Mouse (Mus musculus): ENCODE results near the gene Trappc6a.

Gene Trappc6a

DNA sequence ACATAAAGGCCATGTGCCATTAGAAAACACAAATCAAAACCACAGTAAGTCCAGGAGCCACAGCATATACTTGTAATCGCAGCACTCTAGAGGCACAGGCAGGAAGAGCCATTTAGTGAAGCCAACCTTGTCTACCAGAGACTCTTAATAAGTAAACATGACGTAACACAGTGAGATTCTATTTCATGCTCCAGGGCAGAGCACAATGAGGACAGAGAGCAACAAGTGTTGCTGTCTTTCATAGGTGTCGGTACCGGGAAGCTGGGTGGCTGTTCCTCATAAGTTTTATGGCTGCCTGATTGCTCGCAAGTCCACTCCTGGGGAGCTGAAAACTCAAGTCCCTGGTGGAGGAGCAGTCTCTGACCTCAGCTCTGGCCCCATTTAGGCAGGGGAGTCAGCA is 43.4 kb downstream of the Trappc6a start:
- in situ Hi-C loops (cut with MboI; ENCODE audit: low pct_unique_long_range_greater_than_20kb in 1 of 2, low sequenced_read_pairs in 2 of 2, unreplicated experiment in 1 of 2) = no loop called here

DNA sequence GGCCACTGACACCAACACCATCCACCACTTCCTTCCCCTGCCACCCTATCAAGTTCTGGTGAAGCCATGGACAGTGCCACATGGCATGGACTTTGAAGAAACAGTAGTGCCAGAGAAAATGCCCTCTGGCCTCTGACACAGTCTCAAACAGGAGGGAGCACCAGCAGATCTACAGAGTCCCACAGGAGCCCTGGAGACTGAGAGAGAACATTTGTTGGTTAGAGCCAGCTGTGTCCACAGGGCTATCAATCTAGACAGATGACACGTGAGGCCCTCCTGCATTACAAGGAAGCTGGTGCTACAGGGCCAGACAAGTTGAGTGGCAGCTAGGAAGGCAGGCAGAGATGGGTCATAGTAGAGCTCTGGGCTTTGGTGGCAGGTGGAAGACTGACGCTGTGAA is 44.2 kb downstream of the Trappc6a start:
- in situ Hi-C loops (cut with MboI; ENCODE audit: low pct_unique_long_range_greater_than_20kb in 1 of 2, low sequenced_read_pairs in 2 of 2, unreplicated experiment in 1 of 2) = no loop called here

DNA sequence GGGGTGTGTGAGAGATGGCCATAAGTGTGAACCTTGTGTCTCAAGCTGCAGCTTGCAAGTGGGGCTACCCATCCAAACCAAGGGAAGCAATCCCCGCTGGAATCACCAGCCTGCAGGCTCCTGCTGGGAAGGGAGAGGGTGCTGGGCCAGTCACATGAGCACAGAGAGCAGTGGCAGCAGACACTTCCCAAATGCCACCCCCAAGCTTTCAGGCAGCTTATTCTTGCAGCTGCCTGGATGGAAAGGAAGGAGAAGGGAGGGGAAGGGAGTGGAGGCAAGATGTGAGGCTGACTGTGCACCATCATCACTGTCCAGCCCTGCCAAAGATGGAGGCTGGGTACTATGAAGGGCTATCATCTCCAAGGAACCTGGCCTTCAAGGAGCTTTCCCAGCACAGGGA is 46.0 kb downstream of the Trappc6a start:
- in situ Hi-C loops (cut with MboI; ENCODE audit: low pct_unique_long_range_greater_than_20kb in 1 of 2, low sequenced_read_pairs in 2 of 2, unreplicated experiment in 1 of 2) = no loop called here

DNA sequence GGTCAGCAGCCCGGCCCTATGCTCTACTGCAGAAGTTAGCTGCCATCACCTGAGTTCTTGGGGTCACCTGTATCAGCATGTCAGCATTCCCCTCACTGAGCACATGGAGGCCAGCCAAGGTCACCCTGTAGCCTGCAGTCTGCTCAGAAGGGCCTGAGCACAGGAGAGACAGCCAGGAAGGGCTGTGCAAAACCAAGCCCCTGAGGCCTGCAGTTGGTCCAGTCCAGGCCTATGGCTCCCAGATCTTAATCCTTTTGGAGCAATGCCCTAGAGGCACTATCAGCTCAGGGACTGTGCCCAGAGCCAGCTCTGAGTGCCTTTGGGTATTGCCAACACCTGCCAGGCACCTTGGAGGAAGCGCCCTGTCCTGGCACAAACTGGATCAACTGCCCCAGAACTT is 48.9 kb downstream of the Trappc6a start:
- in situ Hi-C loops (cut with MboI; ENCODE audit: low pct_unique_long_range_greater_than_20kb in 1 of 2, low sequenced_read_pairs in 2 of 2, unreplicated experiment in 1 of 2) = no loop called here

DNA sequence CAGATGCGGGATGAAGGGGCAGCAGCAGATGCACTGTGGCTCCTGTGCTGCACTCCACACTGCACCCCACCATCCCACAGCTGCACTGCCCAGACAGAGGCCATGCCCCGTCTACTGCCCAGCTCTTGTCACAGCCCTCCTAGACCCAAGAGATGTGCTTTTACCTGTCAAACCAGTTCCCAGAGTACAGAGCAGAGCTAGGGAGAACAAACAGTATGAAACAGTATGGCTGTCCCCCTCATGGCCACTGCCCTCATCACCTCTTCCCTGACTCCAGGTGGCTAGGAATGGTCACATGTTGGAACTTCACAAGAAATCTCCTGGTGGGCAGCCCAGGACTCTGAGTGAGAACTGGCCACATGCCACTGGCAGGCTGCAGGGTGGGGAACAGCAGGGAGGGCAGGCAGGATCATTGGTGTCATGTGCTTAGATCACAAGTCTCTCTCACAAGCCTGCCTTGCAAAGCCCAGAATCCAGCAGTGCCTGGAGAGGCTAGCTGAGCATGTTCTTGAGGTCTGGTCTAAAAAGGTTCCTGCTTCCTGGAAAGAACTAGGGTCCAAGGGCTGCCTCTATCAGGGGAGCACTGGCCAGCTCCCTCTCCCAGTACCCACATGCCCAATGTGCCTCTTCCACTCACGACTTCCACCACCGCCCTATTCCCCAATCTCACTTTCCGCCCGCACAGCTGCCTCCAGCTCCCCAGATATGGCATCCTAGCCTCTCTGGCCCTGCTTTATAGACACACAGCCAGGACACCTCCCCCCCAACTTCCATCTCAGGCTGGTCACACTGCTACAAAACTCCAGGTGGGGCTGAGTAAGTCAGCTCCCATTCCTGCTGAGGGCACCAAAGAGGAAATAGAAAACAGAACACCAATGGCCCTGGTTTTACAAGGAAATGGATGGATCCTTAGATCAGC is 50.0 kb downstream of the Trappc6a start:
- in situ Hi-C loops (cut with MboI; ENCODE audit: low pct_unique_long_range_greater_than_20kb in 1 of 2, low sequenced_read_pairs in 2 of 2, unreplicated experiment in 1 of 2) = no loop called here

DNA sequence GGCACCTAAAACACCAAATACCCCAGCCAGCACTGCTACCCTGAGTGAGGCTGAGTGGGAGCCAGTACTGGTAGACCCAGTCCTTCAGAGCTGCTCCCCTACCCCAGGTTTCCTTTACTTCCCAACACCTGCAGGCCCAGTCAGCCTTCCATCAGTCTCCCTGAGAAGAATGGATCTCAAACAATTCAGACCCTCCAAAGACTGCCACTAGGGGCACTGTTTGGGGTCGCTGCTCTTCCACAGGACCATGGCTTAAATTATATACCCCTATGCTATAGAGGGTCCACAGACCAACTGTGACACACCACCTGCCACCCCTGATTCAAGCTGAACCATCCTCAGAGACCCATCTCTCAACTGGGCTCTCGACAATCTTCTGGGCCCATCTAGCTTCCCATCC is 50.8 kb downstream of the Trappc6a start:
- in situ Hi-C loops (cut with MboI; ENCODE audit: low pct_unique_long_range_greater_than_20kb in 1 of 2, low sequenced_read_pairs in 2 of 2, unreplicated experiment in 1 of 2) = no loop called here

DNA sequence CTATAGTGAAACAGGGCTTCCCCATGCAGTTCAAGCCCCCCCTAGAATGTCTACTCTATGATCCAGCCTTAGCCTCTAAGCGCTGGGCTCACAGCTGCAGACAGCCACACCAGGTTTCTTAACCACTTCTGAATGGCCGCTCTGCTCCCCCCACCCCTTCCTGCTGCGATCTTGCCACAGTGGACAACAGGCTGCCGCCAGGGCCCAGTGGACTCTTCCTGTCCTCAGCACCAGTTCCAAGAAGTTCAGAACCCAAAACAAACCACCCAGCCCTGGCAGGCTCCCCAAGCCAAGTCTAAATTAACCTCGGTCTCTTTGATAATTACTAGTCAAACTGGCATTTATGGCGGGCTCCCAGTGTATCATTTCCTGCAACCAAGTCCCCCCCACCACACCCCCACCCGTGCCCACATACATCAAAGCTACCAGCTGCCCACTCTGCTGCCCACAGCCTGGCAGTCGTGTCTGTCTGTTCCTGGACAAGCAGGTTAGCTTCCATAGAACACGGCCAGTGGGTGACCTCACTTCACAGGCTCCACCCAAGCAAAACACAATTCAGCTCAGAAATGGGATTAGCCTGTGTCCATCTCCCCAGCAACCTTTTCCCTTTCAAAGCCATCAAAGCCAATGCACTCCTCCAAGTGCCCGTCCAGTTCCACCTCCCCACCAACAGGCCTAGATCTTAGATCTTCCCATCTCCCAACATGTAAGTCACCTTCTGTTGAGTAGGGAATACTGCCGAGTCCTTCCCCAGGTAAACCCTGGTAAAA is 52.5 kb downstream of the Trappc6a start:
- in situ Hi-C loops (cut with MboI; ENCODE audit: low pct_unique_long_range_greater_than_20kb in 1 of 2, low sequenced_read_pairs in 2 of 2, unreplicated experiment in 1 of 2) = no loop called here

DNA sequence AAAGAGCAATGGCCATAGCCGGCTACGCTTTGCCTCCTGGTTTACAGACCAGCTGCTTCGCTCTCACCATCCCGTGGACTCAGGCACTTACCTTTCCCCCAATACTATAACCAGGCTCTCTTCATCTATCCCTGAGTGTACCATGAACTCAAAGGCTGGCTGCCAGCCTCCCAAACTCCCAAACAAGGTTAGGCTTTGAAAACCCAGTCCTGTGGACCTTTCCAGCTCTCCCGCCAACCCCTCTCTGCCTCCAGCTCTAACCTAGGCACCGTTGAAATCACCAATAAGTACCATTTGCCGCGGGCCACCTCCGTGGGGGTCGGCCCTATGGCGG is 53.2 kb downstream of the Trappc6a start:
- in situ Hi-C loops (cut with MboI; ENCODE audit: low pct_unique_long_range_greater_than_20kb in 1 of 2, low sequenced_read_pairs in 2 of 2, unreplicated experiment in 1 of 2) = no loop called here

DNA sequence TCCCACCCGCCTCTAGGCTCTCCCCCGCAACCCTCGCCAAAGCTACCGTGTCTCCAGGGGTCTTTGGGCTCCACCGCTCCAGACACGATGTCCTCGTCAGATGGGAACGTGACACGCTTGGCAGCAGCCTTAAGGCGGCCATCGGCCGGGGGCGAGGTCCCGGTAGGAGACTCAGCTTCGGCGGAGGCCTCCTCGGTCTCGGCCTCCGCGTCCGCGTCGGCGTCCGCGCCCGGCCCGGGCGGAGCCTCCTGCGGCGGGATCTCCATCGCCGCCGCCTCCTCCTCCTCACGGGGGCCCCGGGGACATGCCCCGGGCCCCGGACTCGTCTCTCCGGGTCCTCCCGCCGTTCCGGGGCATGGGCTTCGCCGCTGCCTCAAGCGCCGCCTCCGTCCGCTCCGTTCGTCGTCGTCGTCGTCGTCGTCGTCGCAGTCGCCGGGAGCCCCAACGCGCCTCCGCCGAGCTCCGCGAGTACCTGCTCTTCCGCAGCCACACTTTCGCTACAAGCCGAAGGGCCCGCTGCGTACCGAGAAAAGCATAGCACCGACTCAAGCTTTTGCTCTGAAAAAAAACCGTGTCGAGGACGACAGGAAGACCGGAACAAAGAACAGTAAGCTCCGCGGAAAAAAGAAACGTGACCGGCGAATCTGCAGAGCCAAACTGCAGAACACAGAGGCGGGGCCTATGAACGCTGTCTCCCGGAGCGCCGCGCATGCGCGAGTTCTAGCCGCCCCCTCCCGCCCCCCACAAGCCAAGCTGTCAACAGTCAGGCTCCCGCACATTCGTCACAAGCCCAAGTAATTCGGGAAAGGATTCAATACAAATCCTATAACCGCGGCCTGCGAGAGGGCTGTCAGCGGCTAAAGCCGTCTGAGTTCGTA is 53.8 kb downstream of the Trappc6a start:
- in situ Hi-C loops (cut with MboI; ENCODE audit: low pct_unique_long_range_greater_than_20kb in 1 of 2, low sequenced_read_pairs in 2 of 2, unreplicated experiment in 1 of 2) = no loop called here

DNA sequence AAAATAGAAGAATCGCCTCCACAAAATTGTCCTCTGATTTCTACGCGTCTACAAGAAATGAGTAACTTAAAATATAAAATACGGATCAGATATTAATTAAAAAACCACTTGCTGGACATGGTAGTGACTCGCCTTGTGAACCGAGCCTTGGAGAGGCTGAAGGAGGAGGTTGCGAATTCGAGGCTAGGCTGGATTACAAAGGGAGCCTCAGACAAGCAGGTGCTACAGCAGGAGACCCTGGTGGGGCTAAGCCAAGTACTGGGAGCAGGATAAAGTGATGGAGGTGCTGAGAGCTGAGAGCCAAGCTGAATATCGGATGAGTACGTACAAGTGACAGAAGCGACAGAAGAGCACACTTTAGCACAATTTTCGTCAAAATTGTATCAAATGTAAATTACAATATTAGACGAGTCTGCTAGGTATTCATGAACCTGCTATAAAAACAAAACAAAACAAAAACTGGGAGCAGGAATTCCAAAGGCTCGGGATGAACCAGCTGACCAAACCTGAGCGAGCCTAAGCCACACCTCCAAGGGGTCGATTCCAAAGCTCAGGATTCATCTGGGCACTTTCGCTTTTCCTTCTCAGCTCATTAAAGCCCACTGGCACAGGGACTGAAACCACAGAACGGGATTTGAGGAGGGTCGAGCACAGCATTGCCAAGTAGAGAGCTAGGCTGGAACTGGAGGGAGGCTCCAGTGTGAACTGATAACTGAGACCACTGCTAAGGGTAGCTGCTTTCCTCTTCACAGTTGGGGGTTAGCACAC is 54.6 kb downstream of the Trappc6a start, which contains the start of gene Ppp1r37:
Ppp1r37 (minus strand) TSS at position 434 of the 768 bp plus-strand sequence.
- in situ Hi-C loops (cut with MboI; ENCODE audit: low pct_unique_long_range_greater_than_20kb in 1 of 2, low sequenced_read_pairs in 2 of 2, unreplicated experiment in 1 of 2) = no loop called here

DNA sequence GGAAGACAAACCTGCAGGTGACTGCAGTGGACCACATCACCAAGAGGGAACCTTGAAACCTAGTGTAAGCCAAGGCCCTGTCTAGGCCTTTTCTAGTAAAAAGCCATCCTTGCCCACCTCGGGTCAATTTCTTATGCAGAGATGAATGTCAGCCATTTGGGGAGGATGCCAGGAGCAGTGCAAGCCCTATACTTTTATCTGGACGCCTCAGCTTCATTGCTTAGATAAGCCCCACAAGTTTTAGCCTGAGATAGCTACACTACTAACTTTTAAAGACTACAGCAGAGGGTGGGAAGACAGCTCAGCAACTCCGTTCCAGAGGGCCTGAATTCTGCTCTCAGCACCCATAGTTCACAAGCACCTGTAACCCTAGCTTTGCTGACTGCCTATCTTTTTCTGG is 55.7 kb downstream of the Trappc6a start:
- in situ Hi-C loops (cut with MboI; ENCODE audit: low pct_unique_long_range_greater_than_20kb in 1 of 2, low sequenced_read_pairs in 2 of 2, unreplicated experiment in 1 of 2) = no loop called here

DNA sequence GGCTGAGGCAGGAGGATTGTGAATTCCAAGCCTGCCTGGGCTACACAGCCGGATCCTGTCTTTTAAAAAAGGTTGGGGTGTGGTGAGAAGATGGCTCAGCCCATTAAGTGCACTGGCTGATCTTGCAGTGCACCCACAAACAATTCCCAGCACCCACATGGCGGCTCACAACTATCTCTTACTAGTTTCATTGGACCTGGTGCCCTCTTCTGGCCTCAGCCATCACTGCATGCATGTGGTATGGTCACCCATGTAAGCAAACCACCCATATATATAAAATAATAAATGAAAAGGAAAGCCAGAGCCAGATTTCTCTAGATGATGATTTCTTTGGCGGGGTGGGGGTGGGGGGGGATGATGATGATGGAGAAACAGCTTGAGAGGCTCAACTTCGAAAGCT is 56.3 kb downstream of the Trappc6a start:
- in situ Hi-C loops (cut with MboI; ENCODE audit: low pct_unique_long_range_greater_than_20kb in 1 of 2, low sequenced_read_pairs in 2 of 2, unreplicated experiment in 1 of 2) = no loop called here

Data from mouse embryonic stem cell (cell line).